Mouse (Mus musculus): ENCODE results near the gene Ccdc9b. TPM values are rescaled to one million over a fixed set of nuclear protein-coding genes. Genes with fewer than 3 reads are reported as not detected.
A peak's percentile ranks its signal among the peaks of the same experiment; 100 is the strongest.

The Ccdc9b gene
- 1 to 10 TPM; 3.1 to 3.3 TPM for total RNA-seq (2021)
- long read RNA-seq, experiment 1: 0 reads
- long read RNA-seq, experiment 2: 0 reads

GRCm38 (mm10) chr2:118761906-118762783 lies at the start of gene Ccdc9b:
Ccdc9b (minus strand) TSS chr2:118762661.
- peak; percentile 82 to 84 for DNase-seq (ENCODE audit: low spot score in 2 of 2)

GRCm38 (mm10) chr2:118810861-118811260 lies 48.4 kb upstream of the Ccdc9b start:
- intact Hi-C loops (cut with DNase I): no loop called here
- no peak for DNase-seq (ENCODE audit: low spot score in 2 of 2)

More at GRCm38 (mm10) chr2:118761906-118762783, at the start of gene Ccdc9b:
- intact Hi-C loops (cut with DNase I): loop anchor here (5.0 kb wide), 1 partner anchor 120 kb away; no protein-coding TSS in a partner anchor

- no peak for DNase-seq (ENCODE audit: low spot score in 2 of 2)
- intact Hi-C loops (cut with DNase I): no loop called here
Measured at GRCm38 (mm10) chr2:118806860-118807259, 44.4 kb upstream of the Ccdc9b start.

DNA sequence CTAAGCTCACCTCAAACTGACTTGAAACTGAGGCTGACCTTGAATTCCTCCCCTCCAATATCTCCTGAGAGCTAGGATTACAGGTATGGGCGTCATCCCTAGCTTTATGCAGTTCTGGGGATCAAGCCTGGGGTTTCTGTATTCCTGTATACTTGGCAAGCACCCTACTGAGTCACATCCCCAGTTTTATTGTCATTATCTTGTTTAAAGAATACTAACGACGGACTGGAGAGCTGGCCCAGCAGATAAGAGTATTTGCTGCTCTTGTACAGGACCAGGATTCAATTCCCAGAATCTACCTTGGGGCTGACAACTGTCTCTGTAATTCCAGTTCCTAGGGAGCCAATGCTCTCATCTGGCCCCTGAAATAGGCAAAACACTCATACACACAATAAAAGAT lies 43.3 kb upstream of the Ccdc9b start:
- intact Hi-C loops (cut with DNase I): no loop called here

GRCm38 (mm10) chr2:118805137-118805536 lies 42.7 kb upstream of the Ccdc9b start:
- intact Hi-C loops (cut with DNase I): no loop called here

More for the DNA sequence above, 43.3 kb upstream of the Ccdc9b start:
- no peak for DNase-seq (ENCODE audit: low spot score in 2 of 2)

GRCm38 (mm10) chr2:118804474-118804873 lies 42.0 kb upstream of the Ccdc9b start:
- DNase-seq (ENCODE audit: low spot score in 2 of 2): no peak
- intact Hi-C loops (cut with DNase I): no loop called here

More at GRCm38 (mm10) chr2:118805137-118805536, 42.7 kb upstream of the Ccdc9b start:
- DNase-seq (ENCODE audit: low spot score in 2 of 2): no peak

- DNase-seq (ENCODE audit: low spot score in 2 of 2): no peak
- intact Hi-C loops (cut with DNase I): no loop called here
Measured at GRCm38 (mm10) chr2:118802542-118803118, 40.2 kb upstream of the Ccdc9b start.

GRCm38 (mm10) chr2:118793636-118794035 lies 31.2 kb upstream of the Ccdc9b start:
- DNase-seq (ENCODE audit: low spot score in 2 of 2): no peak
- intact Hi-C loops (cut with DNase I): no loop called here

DNA sequence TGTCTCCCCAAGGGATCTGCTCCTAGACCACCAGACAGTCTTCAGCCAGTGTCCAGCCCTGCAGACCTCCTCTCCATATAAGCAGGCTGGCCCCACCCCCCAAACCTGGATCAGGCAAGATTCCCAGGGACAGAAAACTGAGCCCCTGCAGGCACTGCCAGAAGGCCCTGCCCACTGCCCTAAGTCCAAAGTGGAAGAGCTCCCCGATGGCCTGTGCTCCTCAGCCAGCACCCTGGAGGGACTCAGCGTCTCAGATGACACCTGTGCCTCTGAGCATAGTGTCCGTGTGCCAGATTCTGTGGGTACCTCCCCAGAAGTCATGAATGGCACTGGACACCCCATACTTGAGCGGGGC lies 29.8 kb upstream of the Ccdc9b start:
- no peak for DNase-seq (ENCODE audit: low spot score in 2 of 2)
- intact Hi-C loops (cut with DNase I): no loop called here

- intact Hi-C loops (cut with DNase I): no loop called here
- no peak for DNase-seq (ENCODE audit: low spot score in 2 of 2)
Measured at GRCm38 (mm10) chr2:118791591-118792258, 29.3 kb upstream of the Ccdc9b start.

DNA sequence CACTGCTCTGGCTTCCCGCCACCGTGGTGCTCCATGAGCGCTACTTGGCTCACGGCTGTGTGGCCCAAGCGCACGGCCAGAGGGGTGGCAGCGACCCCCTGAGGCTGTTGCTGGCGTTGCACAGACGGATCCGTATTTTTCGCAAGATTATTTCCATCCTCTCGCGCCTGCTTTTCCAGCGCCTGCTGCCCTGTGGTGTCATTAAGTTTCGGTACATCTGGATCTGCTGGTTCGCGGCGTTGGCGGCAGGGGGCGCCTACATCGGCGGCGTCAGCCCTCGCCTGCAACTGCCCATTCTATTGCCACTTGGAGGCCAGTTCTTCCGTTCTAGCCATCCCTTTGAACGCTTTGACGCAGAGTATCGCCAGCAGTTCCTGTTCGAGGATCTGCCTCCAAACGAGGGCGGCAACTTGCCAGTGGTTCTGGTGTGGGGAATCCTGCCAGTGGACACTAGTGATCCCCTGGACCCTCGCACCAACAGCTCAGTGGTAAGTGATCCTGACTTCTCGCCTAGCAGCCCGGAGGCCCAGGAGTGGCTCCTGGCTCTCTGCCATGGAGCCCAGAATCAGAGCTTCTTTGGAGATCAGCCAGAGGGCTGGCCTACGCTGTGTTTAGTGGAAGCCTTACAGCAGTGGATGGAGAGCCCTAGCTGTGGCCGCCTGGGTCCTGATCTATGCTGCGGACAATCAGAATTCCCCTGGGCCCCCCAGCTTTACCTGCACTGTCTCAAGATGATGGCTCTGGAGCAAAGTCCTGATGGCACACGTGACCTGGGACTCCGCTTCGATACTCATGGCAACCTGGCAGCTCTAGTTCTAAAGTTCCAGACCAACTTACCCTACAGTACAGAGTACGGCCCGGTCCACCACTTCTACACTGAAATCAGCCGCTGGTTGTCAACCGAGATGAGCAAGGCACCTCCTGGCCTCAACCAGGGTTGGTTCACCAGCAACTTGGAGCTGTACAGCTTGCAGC lies 28.4 kb upstream of the Ccdc9b start:
- DNase-seq (ENCODE audit: low spot score in 2 of 2): peak; percentile 66 to 87
- intact Hi-C loops (cut with DNase I): no loop called here

- intact Hi-C loops (cut with DNase I): no loop called here
- no peak for DNase-seq (ENCODE audit: low spot score in 2 of 2)
Measured at GRCm38 (mm10) chr2:118790221-118790550, 27.7 kb upstream of the Ccdc9b start.

- DNase-seq (ENCODE audit: low spot score in 2 of 2): no peak
- intact Hi-C loops (cut with DNase I): no loop called here
Measured at GRCm38 (mm10) chr2:118789501-118789900, 27.0 kb upstream of the Ccdc9b start.

GRCm38 (mm10) chr2:118786525-118786924 lies 24.1 kb upstream of the Ccdc9b start:
- intact Hi-C loops (cut with DNase I): no loop called here
- no peak for DNase-seq (ENCODE audit: low spot score in 2 of 2)

DNA sequence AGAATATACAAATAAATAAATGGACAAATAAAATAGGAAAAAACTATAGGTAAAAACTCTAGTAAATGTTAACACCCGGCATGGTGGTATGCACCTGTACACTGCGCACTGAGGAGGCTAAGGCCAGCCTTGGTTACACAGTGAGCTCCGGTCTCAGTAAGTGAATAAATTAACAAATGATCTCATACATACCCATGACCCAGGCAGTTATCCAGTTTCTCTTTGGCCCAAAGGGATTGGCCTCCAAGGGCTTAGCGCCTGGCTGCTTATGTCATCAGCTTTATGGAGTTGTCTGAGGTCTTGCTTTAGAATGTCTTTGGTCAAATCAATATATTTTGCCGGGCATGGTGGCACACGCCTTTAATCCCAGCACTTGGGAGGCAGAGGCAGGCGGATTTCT lies 21.2 kb upstream of the Ccdc9b start:
- intact Hi-C loops (cut with DNase I): no loop called here
- DNase-seq (ENCODE audit: low spot score in 2 of 2): no peak

DNA sequence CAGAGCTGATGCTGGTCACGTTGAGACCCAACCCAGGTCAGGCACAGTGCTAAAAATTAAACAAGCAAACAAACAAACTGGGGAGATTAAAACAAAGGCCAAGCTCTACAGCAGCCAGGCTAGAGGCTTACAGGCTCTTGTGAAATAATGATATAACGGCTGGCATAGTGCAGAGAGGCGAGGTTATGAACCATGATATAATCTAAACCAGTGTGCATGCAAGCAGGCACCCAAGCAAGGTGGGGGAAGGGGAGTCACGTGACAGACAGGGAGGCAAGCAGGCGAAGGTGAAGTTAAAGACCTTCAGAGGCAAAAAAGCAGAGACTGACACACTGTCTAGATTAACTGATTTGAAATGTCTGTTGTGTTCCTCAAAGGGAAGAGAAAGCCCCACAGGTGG lies 20.6 kb upstream of the Ccdc9b start:
- no peak for DNase-seq (ENCODE audit: low spot score in 2 of 2)
- intact Hi-C loops (cut with DNase I): no loop called here

DNA sequence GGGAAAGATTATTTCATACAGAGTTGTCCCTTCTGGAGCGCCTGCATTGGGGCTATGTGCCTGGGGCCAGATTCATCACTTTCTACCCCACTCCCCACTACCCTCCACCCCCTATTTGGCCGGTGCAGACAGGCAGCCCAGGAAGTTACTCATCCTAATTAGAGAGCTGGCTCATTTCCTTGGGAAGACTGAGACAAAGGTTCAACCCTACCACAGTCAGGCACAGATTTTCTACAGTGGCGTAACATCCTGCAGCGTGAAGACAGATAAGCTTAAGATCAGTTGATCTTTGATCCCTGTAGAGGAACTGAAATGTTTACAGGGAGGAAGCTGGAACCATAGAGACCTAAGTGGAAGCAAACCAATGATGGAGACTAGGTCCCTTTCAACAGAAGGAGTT lies 19.8 kb upstream of the Ccdc9b start:
- intact Hi-C loops (cut with DNase I): no loop called here

DNA sequence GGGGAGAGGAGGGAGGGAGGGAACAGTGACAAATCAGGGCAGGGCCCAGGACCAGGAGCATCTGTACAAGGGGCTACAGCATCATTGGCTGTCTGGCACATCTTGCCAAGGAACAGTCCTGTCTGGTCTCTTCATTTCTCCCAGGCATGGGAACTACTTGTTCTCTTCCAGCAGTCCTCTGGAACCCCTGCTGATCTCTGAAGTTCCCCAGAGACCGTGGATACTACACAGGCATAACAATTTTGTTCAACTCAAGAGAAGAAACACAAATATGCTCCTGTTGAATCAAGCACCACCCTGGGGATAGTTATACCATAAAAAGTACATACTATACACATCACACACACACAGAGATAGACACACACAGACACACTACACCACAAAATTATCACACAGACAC lies 18.7 kb upstream of the Ccdc9b start:
- intact Hi-C loops (cut with DNase I): no loop called here
- no peak for DNase-seq (ENCODE audit: low spot score in 2 of 2)

More for the DNA sequence above, 19.8 kb upstream of the Ccdc9b start:
- no peak for DNase-seq (ENCODE audit: low spot score in 2 of 2)

Data from left cerebral cortex, postnatal 14 days (tissue).